Mouse (Mus musculus) liver, embryonic 11.5 days (tissue): ENCODE measurements at regions not wholly inside any gene's neighbourhood (a gene's known extent, or its start where the extent isn't known, plus 50 kb on each side); places are given as distances from the start of the nearest gene placed in this dataset.

ENCODE experiments used
- ATAC-seq: fragments of 200-750 bp; cut with Nextera tagmentation; replicated peaks from 2 replicates; pipeline ENCODE4 v1.8.0; 2017; ENCODE audit warnings: moderate number of reproducible peaks, mild to moderate bottlenecking, moderate TSS enrichment, moderate library complexity; ENCODE audit not compliant: low FRiP score
- DNase-seq: peaks from one replicate; pipeline ENCODE4 v3.0.0-alpha.2; 2017; ENCODE audit warnings: low spot score
- H3K27ac ChIP-seq: fragments of 300-500 bp; sonication (generic); 2 replicates; pipeline ENCODE4 v1.5.1; 2014; ENCODE audit warnings: mild to moderate bottlenecking, low read depth, low read length, control low read depth
- H3K27me3 ChIP-seq: fragments of 300-500 bp; sonication (generic); replicated peaks from 2 replicates; pipeline ENCODE4 v1.6.1; 2014; ENCODE audit warnings: low read length, mixed read lengths; ENCODE audit not compliant: control insufficient read depth, insufficient read depth
- H3K36me3 ChIP-seq: fragments of 300-500 bp; sonication (generic); 2 replicates; pipeline ENCODE4 v1.6.1; 2014; ENCODE audit warnings: mild to moderate bottlenecking, low read length, moderate library complexity, mixed read lengths; ENCODE audit not compliant: control insufficient read depth, insufficient read depth
- H3K4me1 ChIP-seq: fragments of 300-500 bp; sonication (generic); replicated peaks from 2 replicates; pipeline ENCODE4 v1.6.1; 2014; ENCODE audit warnings: low read length, mixed read lengths; ENCODE audit not compliant: control insufficient read depth, insufficient read depth
- H3K4me2 ChIP-seq: fragments of 300-500 bp; sonication (generic); 2 replicates; pipeline ENCODE4 v1.6.1; 2014; ENCODE audit warnings: mild to moderate bottlenecking, control low read depth, moderate library complexity
- H3K4me3 ChIP-seq: fragments of 300-500 bp; sonication (generic); 2 replicates; pipeline ENCODE4 v1.5.1; 2014; ENCODE audit warnings: low read depth, low read length, control low read depth
- H3K9ac ChIP-seq: fragments of 300-500 bp; sonication (generic); 2 replicates; pipeline ENCODE4 v1.6.1; 2014; ENCODE audit warnings: low read depth, low read length, control low read depth
- H3K9me3 ChIP-seq: fragments of 300-500 bp; sonication (generic); 2 replicates; pipeline ENCODE4 v1.6.1; 2016; ENCODE audit warnings: low read length, inconsistent platforms, mixed read lengths; ENCODE audit not compliant: control insufficient read depth
- WGBS: fragments of 180-500 bp; shearing (Covaris S2); extraction: QIAGEN DNeasy Blood & Tissue Kit; methylation state at CpG from one replicate; pipeline ENCODE4 v1.1.7; 2014; 5-methylcytosine and 5-hydroxymethylcytosine counted together

DNA sequence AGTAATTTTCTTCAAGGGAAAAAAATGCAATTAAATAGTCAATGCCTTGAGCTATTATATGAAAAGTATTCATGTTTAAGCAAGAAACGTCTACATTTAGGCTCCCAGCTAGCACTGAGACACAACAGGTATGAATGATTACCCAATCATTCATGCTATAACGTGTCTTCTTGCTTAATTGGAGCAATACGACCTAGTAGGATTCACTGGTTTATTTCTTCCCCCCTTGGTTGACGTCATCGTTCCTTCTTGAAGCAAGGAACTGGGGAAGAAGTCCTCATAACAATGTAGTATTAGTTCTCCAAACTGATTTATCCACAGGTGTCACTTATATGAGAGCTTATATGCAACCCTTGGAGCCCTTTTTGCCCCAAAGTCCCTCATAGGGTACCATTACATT, 581.8 kb downstream of the Nfib start:
- Histone ChIP-seq H3K27me3 (no peaks in the 10 kb centered on the region), H3K9me3 (no peaks in the 10 kb centered on the region), H3K4me3 (no peak overlapping the region), H3K27ac (no peak overlapping the region), H3K4me2 (no peak overlapping the region), H3K4me1 (no peaks in the 10 kb centered on the region), H3K36me3 (no peaks in the 10 kb centered on the region), H3K9ac (no peak overlapping the region)
- DNase-seq (no peak), ATAC-seq (no peak)
- WGBS = 71% methylated on average over 5 of the region's 5 CpGs

DNA sequence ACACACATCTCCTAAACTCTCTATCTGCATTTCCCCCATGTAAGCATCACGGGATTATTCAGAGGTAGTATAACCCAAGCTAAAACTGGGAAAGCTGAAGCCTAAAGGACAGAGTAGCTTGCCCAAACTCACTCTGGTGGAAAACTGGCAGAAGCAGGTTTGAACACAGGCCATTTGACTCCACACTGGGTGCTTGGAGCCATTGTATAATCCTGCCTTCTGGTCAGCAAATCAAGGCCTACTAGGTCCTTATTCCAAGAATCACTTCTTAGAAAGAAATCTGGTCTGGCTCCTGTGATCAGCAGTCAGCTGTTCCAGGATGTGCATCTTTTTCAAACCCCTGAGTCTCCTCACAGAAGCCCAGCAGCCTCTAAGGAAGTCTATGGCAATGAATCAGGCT, 582.4 kb downstream of the Nfib start:
- Histone ChIP-seq H3K4me2 (no peak overlapping the region), H3K27me3 (no peaks in the 10 kb centered on the region), H3K36me3 (no peaks in the 10 kb centered on the region), H3K4me3 (no peak overlapping the region), H3K27ac (no peak overlapping the region), H3K4me1 (no peaks in the 10 kb centered on the region), H3K9ac (no peak overlapping the region), H3K9me3 (no peaks in the 10 kb centered on the region)
- DNase-seq = no peak
- no peak for ATAC-seq
- WGBS = 83% methylated on average over 1 of the region's 1 CpGs

DNA sequence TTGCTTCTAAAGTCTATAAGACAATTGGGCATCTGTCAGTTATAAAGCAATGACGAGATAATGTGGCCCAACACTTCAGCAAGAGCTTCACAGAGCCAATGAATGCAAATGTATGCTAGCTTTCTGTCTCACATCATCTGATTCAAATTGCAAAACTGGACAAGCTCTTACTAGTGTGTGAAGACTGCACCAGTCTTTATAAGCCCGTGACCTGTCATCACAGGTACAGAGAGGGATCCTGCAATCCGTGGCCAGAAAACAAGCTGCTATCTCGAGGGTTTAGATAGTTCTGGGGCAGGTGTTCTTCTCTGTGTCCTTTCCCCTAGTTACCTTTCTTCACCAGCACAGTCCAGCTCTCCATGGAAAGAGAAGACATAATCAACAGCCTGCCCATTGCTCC, 584.8 kb downstream of the Nfib start:
- DNase-seq (no peak), ATAC-seq (no peak)
- H3K4me3 ChIP-seq = no peak overlapping the region
- H3K4me2 ChIP-seq = no peak overlapping the region
- no peaks in the 10 kb centered on the region for H3K4me1 ChIP-seq
- no peaks in the 10 kb centered on the region for H3K9me3 ChIP-seq
- no peaks in the 10 kb centered on the region for H3K36me3 ChIP-seq
- no peak overlapping the region for H3K9ac ChIP-seq
- 81% methylated on average over 4 of the region's 4 CpGs for WGBS
- no peak overlapping the region for H3K27ac ChIP-seq
- no peaks in the 10 kb centered on the region for H3K27me3 ChIP-seq

DNA sequence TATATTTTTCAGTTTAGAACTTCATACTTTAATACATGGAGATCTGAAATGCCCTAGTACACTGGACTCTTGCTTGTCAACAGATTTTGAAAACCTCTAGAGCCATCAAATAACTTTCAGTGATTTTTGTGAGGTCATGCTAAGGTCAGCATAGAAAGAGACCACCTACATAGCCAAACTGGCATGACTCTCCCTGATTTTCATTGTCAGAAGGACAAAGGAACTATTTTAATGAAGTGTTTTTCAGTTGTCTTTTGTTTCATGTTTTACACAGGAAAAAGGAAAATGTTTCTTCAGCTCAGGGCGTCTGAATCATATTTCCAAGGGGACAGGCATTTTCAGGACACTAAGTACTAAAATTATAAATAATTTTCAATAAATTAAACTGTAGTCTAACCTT, 585.2 kb downstream of the Nfib start:
- no peaks in the 10 kb centered on the region for H3K9me3 ChIP-seq
- no peak overlapping the region for H3K9ac ChIP-seq
- no peak overlapping the region for H3K4me2 ChIP-seq
- no peaks in the 10 kb centered on the region for H3K36me3 ChIP-seq
- H3K27me3 ChIP-seq = no peaks in the 10 kb centered on the region
- H3K4me1 ChIP-seq = no peaks in the 10 kb centered on the region
- H3K4me3 ChIP-seq = no peak overlapping the region
- H3K27ac ChIP-seq = no peak overlapping the region
- ATAC-seq = no peak
- WGBS = 55% methylated on average over 1 of the region's 1 CpGs
- no peak for DNase-seq

DNA sequence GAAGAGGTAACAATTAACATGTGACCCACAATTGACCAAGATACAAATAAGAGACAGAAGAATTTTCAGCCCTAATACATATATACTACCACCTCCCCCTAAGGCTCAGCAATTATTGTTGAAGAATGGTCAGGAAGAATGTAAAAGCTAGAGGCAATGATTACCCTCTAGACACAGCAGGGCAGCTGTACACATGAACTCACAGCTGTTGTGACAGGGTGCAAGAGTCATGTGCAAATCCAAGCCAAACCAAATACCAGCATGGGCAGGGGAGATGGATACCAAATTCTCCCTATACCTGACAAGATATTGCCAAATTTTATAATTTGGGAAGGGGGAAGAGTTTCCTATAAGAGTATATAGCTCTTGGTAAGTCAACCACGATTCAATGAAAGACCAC, 603.7 kb downstream of the Nfib start:
- ATAC-seq = no peak

DNA sequence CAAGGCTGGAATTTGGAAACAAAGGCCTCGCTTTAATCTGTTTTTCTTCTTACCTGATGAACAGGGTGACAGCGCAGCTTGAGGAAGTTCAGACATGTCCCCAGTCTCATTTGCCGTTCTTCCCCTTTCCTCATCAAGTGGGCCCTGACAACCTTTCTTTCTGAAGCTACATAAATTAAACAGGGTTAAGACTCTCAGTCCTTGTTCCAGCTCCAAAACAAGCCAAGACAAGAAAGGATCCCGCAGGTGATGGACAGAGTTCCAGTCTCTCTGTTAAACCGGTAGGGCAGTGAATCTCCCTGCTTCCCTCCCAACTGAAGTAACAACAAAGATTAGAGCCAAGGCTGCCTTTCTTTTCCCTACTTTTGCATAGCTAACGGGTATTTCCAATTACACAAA, 605.6 kb downstream of the Nfib start:
- Histone ChIP-seq H3K9me3 (no peaks in the 10 kb centered on the region), H3K4me2 (no peak overlapping the region), H3K27me3 (no peaks in the 10 kb centered on the region), H3K4me3 (no peak overlapping the region), H3K36me3 (no peaks in the 10 kb centered on the region), H3K4me1 (no peaks in the 10 kb centered on the region), H3K27ac (no peak overlapping the region), H3K9ac (no peak overlapping the region)
- 75% methylated on average over 6 of the region's 6 CpGs for WGBS
- no peak for ATAC-seq
- no peak for DNase-seq

More for the DNA sequence above, 603.7 kb downstream of the Nfib start:
- DNase-seq = no peak
- H3K36me3 ChIP-seq = no peaks in the 10 kb centered on the region
- H3K27me3 ChIP-seq = no peaks in the 10 kb centered on the region
- no peaks in the 10 kb centered on the region for H3K4me1 ChIP-seq
- no peak overlapping the region for H3K9ac ChIP-seq
- 76% methylated on average over 1 of the region's 1 CpGs for WGBS
- H3K27ac ChIP-seq = no peak overlapping the region
- no peak overlapping the region for H3K4me3 ChIP-seq
- no peaks in the 10 kb centered on the region for H3K9me3 ChIP-seq
- H3K4me2 ChIP-seq = no peak overlapping the region

DNA sequence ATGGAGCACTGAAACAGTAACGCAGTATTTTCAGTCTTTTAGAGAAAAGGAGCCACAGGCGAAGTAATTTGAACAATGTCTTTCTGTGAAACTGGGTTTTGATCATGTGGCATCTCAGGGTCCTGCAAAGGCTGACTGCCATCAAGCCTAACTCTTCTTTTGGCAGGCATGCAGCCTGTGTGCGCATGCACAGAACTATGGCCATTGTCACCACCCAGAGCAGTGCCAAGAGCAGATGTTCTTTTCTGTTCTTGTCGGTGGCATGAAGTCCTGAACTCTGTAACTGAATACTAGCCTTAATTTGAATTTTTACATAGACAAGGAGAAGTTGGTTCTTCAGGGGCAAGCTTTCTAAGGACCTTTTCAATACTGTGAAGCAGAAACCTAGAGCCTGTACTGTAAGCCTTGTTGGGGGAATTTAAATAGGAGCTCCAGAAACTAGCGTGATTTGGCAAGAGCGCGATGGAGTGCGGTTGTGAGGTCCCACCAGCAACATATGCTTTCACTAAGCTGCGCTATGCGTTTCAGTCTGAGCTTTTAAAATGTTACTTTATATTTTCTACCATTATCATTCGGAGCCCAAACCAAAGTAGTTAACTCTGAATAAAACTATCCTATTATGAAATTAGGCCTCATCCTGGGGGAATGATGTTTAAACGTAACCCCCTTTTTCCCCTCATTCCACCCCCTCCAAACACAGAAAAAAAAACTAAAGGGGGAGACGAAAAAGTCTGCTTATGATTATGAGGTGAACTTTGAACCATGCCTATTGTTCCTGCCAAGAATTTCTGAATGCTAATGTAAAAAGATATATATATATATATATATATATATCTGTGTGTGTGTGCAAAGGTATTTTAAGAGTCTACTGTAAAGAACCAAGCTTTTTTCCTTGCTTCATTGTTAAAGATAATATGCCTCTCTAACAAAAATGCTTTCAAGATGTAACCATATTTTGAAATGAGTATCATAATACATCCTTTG, 606.3 kb downstream of the Nfib start:
- DNase-seq = no peak
- 90% methylated on average over 13 of the region's 13 CpGs for WGBS

DNA sequence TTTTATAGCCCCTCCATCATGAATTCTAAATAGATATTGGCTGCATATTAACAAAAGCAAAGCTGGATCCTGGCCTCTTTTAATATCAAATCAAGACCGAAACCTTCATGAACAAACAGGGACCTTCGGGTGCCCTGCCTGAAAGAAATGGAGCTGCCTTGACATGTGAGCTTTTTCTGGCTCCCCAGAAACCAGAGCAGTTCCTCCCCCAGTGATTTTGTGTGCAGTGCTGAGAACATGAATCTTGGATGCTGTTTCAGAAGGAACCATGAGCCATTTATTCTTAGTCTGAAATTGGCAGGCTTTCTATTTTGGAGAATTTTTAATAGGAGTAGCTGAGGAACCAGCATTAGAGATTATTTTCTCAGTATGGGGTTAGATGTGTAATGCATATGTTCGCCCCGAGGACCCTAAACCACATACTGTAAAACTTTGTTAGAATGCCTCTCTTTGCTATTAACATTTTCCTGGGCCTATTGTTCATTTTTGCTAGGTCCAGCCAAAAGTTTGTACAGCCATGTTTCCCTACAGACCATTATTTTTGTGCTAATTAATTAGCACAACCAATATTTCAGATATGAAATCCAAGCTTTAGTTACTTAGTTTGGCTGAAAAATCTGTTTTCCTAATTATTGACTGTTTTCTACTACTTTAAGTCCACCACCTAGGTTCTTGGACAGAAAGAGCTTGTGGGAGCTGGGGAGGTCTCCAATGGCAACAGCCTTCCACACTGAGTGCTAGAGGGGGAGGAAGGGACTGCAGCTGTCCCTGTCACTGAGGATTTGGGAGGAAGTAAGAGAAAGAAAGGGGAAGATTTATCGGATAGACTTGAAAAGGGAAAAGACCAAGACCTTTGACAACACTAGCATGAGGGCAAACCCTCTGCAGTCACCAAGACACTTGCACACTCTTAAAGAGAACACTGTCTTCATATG, 613.0 kb downstream of the Nfib start:
- Histone ChIP-seq H3K36me3 (no peaks in the 10 kb centered on the region), H3K4me1 (no peaks in the 10 kb centered on the region), H3K4me3 (no peak overlapping the region), H3K27ac (no peak overlapping the region), H3K4me2 (no peak overlapping the region), H3K27me3 (no peaks in the 10 kb centered on the region), H3K9me3 (no peaks in the 10 kb centered on the region), H3K9ac (no peak overlapping the region)
- no peak for ATAC-seq
- whole genome bisulfite sequencing = 79% methylated on average over 5 of the region's 5 CpGs
- no peak for DNase-seq

More for the DNA sequence above, 606.3 kb downstream of the Nfib start:
- no peaks in the 10 kb centered on the region for H3K4me1 ChIP-seq
- no peaks in the 10 kb centered on the region for H3K9me3 ChIP-seq
- no peak overlapping the region for H3K4me3 ChIP-seq
- no peaks in the 10 kb centered on the region for H3K27me3 ChIP-seq
- no peak for ATAC-seq
- no peaks in the 10 kb centered on the region for H3K36me3 ChIP-seq
- no peak overlapping the region for H3K4me2 ChIP-seq
- no peak overlapping the region for H3K27ac ChIP-seq
- no peak overlapping the region for H3K9ac ChIP-seq
